Mouse (Mus musculus) mesoderm, embryonic 11.5 days (tissue): Measurements from ENCODE around the gene Il4i1.
A peak's percentile ranks its signal among the peaks of the same experiment; 100 is the strongest.

Experiments used
- DNase-seq: peaks from one replicate; pipeline ENCODE4 v3.0.0-alpha.2; 2012; ENCODE audit warnings: low read depth, low spot score

Gene Il4i1

GRCm38 (mm10) chr7:44815721-44816469 is at the start of gene Il4i1, which contains the start of gene Nup62:
TSS of gene Il4i1 (plus strand) at chr7:44816387.
TSS of gene Nup62 (plus strand) at chr7:44816088.
- DNase-seq, result peak; percentile 100

DNA sequence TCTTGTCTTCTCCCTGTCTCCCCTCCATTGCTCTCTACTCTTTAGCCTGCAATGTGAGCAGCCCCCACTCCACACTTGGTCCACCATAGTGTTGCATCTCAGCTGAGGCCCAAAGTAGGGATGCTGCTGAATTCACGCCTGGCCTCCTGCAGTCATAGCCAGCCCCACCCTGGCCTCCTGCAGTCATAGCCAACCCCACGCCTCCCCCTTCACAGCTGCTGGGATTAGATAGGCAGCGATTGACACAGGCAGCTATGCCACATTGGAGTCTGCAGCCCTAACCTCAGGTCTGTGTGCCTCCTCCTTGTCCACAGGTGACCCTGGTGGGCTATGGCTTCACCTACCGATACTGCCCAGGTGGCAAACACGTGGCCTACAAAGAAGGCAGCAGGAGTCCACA is 48.1 kb upstream of the Il4i1 start:
- no peak for DNase-seq

- DNase-seq, result peak; percentile 91
Measured at GRCm38 (mm10) chr7:44770046-44770578, 46.1 kb upstream of the Il4i1 start.

- no peak for DNase-seq
Measured at GRCm38 (mm10) chr7:44772591-44773204, 43.5 kb upstream of the Il4i1 start.

GRCm38 (mm10) chr7:44776849-44777498 is 39.2 kb upstream of the Il4i1 start:
- DNase-seq, result no peak

DNA sequence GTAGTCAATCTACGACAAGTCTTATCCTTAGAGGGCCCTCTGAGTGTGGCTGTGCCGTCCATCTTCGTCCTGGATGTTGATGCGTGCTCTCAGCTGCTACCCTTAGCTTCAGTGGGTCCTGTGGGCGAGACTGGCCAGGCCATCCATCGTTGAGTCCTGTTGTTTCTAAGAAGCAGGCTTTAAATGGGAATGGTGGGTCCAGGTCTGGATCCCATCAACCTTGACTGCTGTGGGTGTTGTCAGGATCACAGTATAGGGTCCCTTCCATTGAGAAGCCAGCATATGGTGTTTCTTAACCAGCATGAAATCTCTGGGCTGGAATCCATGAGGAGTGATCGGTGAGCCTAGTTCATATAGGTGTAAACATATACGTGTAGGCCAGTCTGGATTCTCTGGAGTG is 36.1 kb upstream of the Il4i1 start:
- DNase-seq, result no peak

- DNase-seq, result no peak
Measured at GRCm38 (mm10) chr7:44789531-44789930, 26.7 kb upstream of the Il4i1 start.

DNA sequence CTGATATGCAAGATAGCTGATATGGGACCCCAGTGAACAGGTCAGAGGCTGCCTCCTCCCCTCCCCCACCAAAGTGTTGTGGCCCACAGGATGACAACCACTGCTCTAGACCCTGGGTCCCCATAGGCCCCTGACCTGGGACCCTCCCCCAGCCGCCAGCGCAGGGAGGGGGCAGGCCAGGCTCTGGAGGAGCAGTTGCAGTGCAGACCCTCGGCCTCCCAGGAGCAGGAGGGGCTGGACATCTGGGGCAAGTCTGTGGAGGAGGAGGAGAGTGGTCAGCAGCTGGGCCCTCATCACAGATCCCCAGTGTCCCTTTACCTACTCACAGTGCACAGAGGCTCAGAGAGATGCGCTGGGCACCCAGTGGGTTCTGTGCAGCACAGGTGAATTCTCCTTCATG is 26.1 kb upstream of the Il4i1 start:
- no peak for DNase-seq

GRCm38 (mm10) chr7:44792781-44793180 is 23.4 kb upstream of the Il4i1 start:
- no peak for DNase-seq

GRCm38 (mm10) chr7:44808927-44809326 is 7.3 kb upstream of the Il4i1 start:
- no peak for DNase-seq

GRCm38 (mm10) chr7:44809466-44809865 is 6.7 kb upstream of the Il4i1 start:
- no peak for DNase-seq

- DNase-seq, result no peak
Measured at GRCm38 (mm10) chr7:44810365-44810764, 5.8 kb upstream of the Il4i1 start.

DNA sequence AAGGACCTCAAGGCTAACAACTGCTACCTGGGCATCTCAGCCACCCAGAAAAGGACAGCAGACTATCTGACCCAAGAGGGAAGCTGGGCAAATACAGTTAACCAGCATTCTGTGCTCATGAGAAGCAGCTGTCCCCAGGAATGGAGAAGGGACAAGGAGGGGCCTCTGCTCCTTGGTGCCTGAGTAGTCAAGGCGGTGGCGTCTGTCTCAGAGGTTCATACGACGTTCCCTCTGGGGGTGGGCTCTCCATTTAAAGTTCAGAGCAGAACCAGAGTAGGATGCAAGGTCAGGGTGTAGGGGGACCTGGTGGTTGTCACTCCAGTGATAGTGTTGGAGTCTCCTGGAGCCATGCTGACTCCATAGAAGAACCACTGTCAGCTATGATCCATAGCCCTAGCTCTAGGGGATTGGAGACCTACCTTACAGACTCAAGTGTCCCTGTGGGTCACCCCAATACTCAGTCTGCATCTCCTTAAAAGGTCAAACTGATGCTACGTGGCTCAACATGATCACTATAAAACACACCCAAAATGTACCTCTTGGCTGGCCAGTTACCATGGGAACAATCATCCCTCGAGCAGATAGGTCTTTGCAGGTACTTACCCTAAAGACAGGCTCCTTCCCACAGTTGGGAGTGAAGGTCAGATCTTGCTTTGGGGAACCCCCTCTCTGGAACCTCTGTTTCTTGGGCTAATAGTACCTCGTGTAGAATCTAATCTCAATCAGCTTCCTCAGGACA is 5.2 kb upstream of the Il4i1 start:
- DNase-seq, result no peak

GRCm38 (mm10) chr7:44812651-44813325 is 3.4 kb upstream of the Il4i1 start:
- DNase-seq, result no peak

DNA sequence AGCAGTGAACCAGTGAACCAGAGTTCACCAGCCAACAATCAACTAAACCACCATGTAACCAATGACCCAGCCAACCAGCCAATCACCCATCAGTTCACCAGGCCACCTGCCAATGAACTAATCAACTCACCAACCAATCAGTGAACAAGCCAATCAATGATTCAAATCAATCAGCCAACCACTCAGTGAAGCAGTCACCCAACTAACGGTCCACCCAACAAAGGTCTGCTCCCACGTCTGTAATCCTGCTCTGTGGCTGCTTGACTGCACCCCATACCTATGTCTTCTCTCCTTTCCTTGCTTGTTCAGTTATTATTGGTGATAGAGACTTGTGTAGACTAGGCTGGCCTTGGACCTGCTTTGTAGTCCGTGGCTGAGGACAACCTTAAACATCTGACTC is 2.2 kb upstream of the Il4i1 start:
- no peak for DNase-seq

GRCm38 (mm10) chr7:44814423-44814822 is 1.8 kb upstream of the Il4i1 start:
- no peak for DNase-seq

DNA sequence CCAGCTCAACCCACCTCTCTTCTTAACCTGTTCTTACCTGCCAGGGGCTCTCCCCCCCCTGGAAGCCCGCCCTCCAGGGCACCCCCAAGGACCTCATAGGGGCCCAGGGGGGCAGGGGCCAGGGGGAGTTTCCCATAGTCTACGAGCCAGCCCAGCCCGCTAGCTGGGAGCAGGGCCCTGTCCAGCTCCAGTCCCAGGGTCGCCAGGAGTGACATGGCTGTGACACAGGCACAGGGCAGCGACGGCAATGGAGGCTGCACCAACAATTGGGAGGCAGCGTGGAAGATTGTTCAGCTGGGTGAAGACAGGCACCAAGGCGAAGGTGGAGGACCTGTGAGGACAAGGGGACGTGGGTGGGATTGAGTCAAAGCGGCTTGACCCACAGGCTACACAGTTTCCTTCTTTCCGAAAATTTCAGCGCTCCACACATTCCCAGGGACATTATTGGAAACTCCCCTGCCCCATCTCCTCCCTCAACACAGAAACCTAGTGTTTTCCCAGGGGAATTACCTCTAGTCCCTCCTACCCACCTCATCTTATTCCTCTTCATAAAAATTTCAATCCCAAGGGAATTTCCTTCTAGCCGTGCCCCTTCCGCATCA is 1.1 kb upstream of the Il4i1 start:
- no peak for DNase-seq

DNA sequence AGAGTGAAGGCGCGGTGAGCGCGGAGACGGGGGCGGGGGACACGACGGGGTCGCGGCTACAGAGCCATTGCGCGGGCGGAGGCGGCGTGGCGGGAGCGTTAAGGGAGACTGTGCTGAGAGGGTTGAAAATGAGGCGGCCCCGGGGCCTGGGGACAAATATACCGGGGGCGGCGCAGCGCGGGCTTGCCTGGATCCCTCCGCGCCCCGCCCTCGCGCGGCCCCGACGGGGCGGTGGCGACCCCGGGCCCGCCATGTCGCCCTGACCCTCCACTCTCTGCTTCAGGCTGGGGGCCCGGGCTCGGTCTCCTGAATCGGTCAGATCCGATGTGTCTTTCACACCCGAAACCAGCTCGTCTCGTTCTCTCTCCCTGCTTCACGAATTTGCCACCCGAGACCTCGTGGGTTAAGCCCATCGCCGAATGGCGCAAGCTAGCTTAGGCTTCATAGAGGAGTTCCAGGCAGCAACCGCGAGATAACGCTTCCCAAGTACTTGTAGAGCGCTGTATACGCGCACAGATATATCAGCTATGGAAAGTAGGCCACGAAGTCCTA is 359 bp downstream of the Il4i1 start, which contains the start of gene Atf5:
Gene Atf5 (minus strand): TSS at position 189 of the 552 bp plus-strand sequence.
- peak; percentile 61 for DNase-seq

DNA sequence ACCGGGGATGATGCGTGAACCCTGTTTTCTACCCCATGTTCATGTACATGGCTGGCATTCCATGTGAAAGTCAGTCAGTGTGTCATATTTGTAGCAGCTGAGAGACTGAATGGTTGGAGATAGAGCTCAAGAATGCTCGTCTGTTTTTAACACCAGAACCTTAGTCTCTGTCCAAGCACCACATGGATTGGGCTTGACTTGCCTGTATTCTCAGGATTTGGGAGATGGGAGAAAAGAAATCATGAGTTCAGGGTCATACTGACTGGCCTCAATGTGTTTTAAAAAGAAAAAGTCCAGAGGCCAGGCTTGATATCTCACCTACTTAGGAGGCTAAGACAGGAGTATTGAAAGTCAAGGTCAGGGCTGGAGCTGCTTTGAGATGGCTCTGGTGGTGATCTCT is 1.3 kb downstream of the Il4i1 start:
- DNase-seq, result no peak

GRCm38 (mm10) chr7:44818164-44818563 is 2.0 kb downstream of the Il4i1 start:
- no peak for DNase-seq
